Comparison of ENCODE assay signal across 11 mouse cellular contexts in genomic region chr2:105660874-105661622, GRCm38 (mm10). TPM values are rescaled to one million over a fixed set of nuclear protein-coding genes. Genes with fewer than 3 reads are reported as not detected.
A peak's percentile ranks its signal among the peaks of the same experiment; 100 is the strongest.
DNase-seq lines count a peak whose midpoint lies in the region; ATAC-seq and TF ChIP-seq lines count a peak whose summit lies in the region.
"Had no signal": no experiment of that assay in that cellular context is flagged by ENCODE, and none has a peak within 500 bp of the region (broad histone marks: within the 10 kb centered on the region; RNA-seq: fewer than 3 reads in every experiment).

No protein-coding gene starts in this region.

- H3K4me1 ChIP-seq in forebrain, postnatal 0 days (ENCODE audit: insufficient read depth) = no peaks in the 10 kb centered on the region
- peaks cover 21% of the 10 kb centered on the region for H3K4me1 ChIP-seq in midbrain, embryonic 12.5 days
- H3K4me1 ChIP-seq in lung, adult 2 months (ENCODE audit: control insufficient read depth, insufficient read depth, low read length) = no peaks in the 10 kb centered on the region; the same call in 1 of the 2 replicates

- no peak for TF ChIP-seq POLR2A in lung, adult 2 months (IDR thresholded peaks at IDR 0.05; ENCODE audit: borderline replicate concordance, extremely low read depth, low read depth, low read length)

- H3K4me3 ChIP-seq in forebrain, postnatal 0 days (ENCODE audit: low read depth, low read length) = peak overlapping the region; percentile 9; the same call in 1 of the 2 replicates
- peak overlapping the region; percentile 13 for H3K4me3 ChIP-seq in midbrain, embryonic 12.5 days
- no peak overlapping the region for H3K4me3 ChIP-seq in lung, adult 2 months (replicated peaks; ENCODE audit: extremely low read depth, low read depth, low read length)

- H3K27ac ChIP-seq in forebrain, postnatal 0 days (ENCODE audit: low read depth, low read length) = no peak overlapping the region
- H3K27ac ChIP-seq in midbrain, embryonic 12.5 days (replicated peaks) = no peak overlapping the region
- H3K27ac ChIP-seq: kidney, postnatal 0 days; liver, embryonic 14.5 days had no signal

- no peaks in the 10 kb centered on the region for H3K9me3 ChIP-seq in forebrain, postnatal 0 days (ENCODE audit: low read length)
- H3K9me3 ChIP-seq in midbrain, embryonic 12.5 days = no peaks in the 10 kb centered on the region

- H3K27me3 ChIP-seq in forebrain, postnatal 0 days (ENCODE audit: insufficient read depth, low read length) = peaks cover 63% of the 10 kb centered on the region
- H3K27me3 ChIP-seq in midbrain, embryonic 12.5 days = peaks cover 96% of the 10 kb centered on the region

- no peak for ATAC-seq in forebrain, postnatal 0 days
- ATAC-seq in midbrain, embryonic 12.5 days (ENCODE audit: low FRiP score, low read depth) = no peak; the same call in 1 of the 2 replicates
- no peak for ATAC-seq in megakaryocyte, adult 5-6 weeks (ENCODE audit: poor library complexity, severe bottlenecking)

- WGBS in forebrain, postnatal 0 days = 3% methylated on average over 26 of the region's 26 CpGs
- 2% methylated on average over 25 of the region's 26 CpGs for WGBS in midbrain, embryonic 12.5 days
- WGBS in lung, adult 2 months = 2% methylated on average over 26 of the region's 26 CpGs

- peak overlapping the region; percentile 28 for H3K4me2 ChIP-seq in forebrain, postnatal 0 days (ENCODE audit: low read depth)
- peak overlapping the region; percentile 38 for H3K4me2 ChIP-seq in midbrain, embryonic 12.5 days (replicated peaks)

- TF ChIP-seq CTCF in forebrain, postnatal 0 days (IDR thresholded peaks at IDR 0.05; ENCODE audit: low read depth) = no peak
- TF ChIP-seq CTCF in lung, adult 2 months (IDR thresholded peaks at IDR 0.05; ENCODE audit: insufficient read depth, low read length) = no peak

- DNase-seq in cerebellum, postnatal 10 days = peak; percentile 78 to 81
- no peak for DNase-seq in cerebellum, adult 11 months
- DNase-seq in cerebellum, postnatal 25 days = peak; percentile 36 to 49
- DNase-seq in forebrain, postnatal 0 days = no peak
- DNase-seq in frontal cortex, postnatal 36 days (ENCODE audit: low spot score in 2 of 2) = no peak
- no peak for DNase-seq in lung, adult 2 months
- DNase-seq: gastrocnemius, postnatal 10 days had no signal

- no peaks in the 10 kb centered on the region for H3K36me3 ChIP-seq in forebrain, postnatal 0 days (ENCODE audit: insufficient read depth)
- H3K36me3 ChIP-seq in midbrain, embryonic 12.5 days = no peaks in the 10 kb centered on the region

- no peak overlapping the region for H3K9ac ChIP-seq in forebrain, postnatal 0 days
- H3K9ac ChIP-seq in midbrain, embryonic 12.5 days (replicated peaks) = no peak overlapping the region; the same call in 1 of the 2 replicates
- H3K9ac ChIP-seq: liver, embryonic 14.5 days had no signal

RNA-seq across cellular contexts. Expression of gene Pax6, which starts 7.7 kb away (rescaled TPM):
- 19.0 and 32.9 TPM in 2 replicates for total RNA-seq in forebrain, postnatal 0 days (2014; rRNA removed)
- polyA plus RNA-seq in forebrain, postnatal 0 days (2015; fragmentation: Nextera tagmentation; extraction: Ambion mirVana) = 14.6 and 19.0 TPM in 2 replicates
- polyA plus RNA-seq in midbrain, embryonic 12.5 days (2016; fragmentation: Nextera tagmentation; extraction: Ambion mirVana) = 21.5 and 74.8 TPM in 2 replicates
- not detected in 2 replicates for total RNA-seq in megakaryocyte, adult 5-6 weeks (2015)
- not detected in 2 replicates for total RNA-seq in megakaryocyte, adult 5-6 weeks (2017)
- not detected in 2 replicates for polyA plus RNA-seq in lung, adult 2 months (2012; rRNA removed)
- total RNA-seq: gastrocnemius, postnatal 10 days had no signal

Comparison
In these comparisons a context has a peak if more than half of its experiments do, and no peak if none do; other contexts are left out.
1. DNase-seq: peak in cerebellum, postnatal 10 days (2 of 2) and cerebellum, postnatal 25 days (2 of 2); none in cerebellum, adult 11 months (single experiment), forebrain, postnatal 0 days (single experiment), frontal cortex, postnatal 36 days (0 of 2) and lung, adult 2 months (single experiment).
2. RNA of gene Pax6, which starts 7.7 kb away (polyA plus RNA-seq): 21.5 to 74.8 TPM in midbrain, embryonic 12.5 days and 14.6 to 19.0 TPM in forebrain, postnatal 0 days; not detected in lung, adult 2 months; every median in the first group is over 10 times any median in the second.